Comparison of ENCODE assay signal across 18 mouse cellular contexts in genomic region chr11:59596091-59596490, GRCm38 (mm10). TPM values are rescaled to one million over a fixed set of nuclear protein-coding genes. Genes with fewer than 3 reads are reported as not detected.
DNase-seq lines count a peak whose midpoint lies in the region; ATAC-seq and TF ChIP-seq lines count a peak whose summit lies in the region.
"Had no signal": no experiment of that assay in that cellular context is flagged by ENCODE, and none has a peak within 500 bp of the region (broad histone marks: within the 10 kb centered on the region; RNA-seq: fewer than 3 reads in every experiment).

No protein-coding gene starts in this region.

- H3K9ac ChIP-seq in intestine, postnatal 0 days (ENCODE audit: low read depth, low read length), result no peak overlapping the region
- H3K9ac ChIP-seq in intestine, embryonic 15.5 days, result no peak overlapping the region
- no peak overlapping the region for H3K9ac ChIP-seq in embryonic facial prominence, embryonic 14.5 days (ENCODE audit: low read depth, low read length)
- H3K9ac ChIP-seq: embryonic facial prominence, embryonic 12.5 days; limb, embryonic 12.5 days had no signal

- H3K4me3 ChIP-seq in intestine, postnatal 0 days (ENCODE audit: low read depth, low read length), result no peak overlapping the region
- no peak overlapping the region for H3K4me3 ChIP-seq in intestine, embryonic 15.5 days (replicated peaks)
- no peak overlapping the region for H3K4me3 ChIP-seq in embryonic facial prominence, embryonic 14.5 days (ENCODE audit: low read depth, low read length)
- H3K4me3 ChIP-seq: embryonic facial prominence, embryonic 12.5 days; hindbrain, embryonic 10.5 days; limb, embryonic 12.5 days had no signal

- no peaks in the 10 kb centered on the region for H3K36me3 ChIP-seq in intestine, postnatal 0 days (ENCODE audit: control insufficient read depth, insufficient read depth)
- H3K36me3 ChIP-seq in intestine, embryonic 15.5 days, result no peaks in the 10 kb centered on the region
- H3K36me3 ChIP-seq in embryonic facial prominence, embryonic 14.5 days (ENCODE audit: control insufficient read depth, insufficient read depth, low read length), result no peaks in the 10 kb centered on the region
- H3K36me3 ChIP-seq: embryonic facial prominence, embryonic 12.5 days; hindbrain, embryonic 10.5 days; limb, embryonic 12.5 days had no signal

- DNase-seq in 3T3-L1 (ENCODE audit: low read depth, low spot score) (peak; percentile 36), 416B (ENCODE audit: low read depth) (peak; percentile 53)
- DNase-seq in embryonic facial prominence, embryonic 14.5 days (ENCODE audit: low spot score), result peak; percentile 4
- DNase-seq in cerebellum, adult 9-11 months, result no peak
- DNase-seq: adrenal gland, adult 8-10 months; heart, adult 18-20 months; kidney, adult 8-10 months; lung, postnatal 10 days; thymus, postnatal 25 days had no signal

- 0 out of 2 replicates have a peak, but pooled peaks cover 3% of the 10 kb centered on the region for H3K27me3 ChIP-seq in intestine, postnatal 0 days (replicated peaks; ENCODE audit: control insufficient read depth, insufficient read depth, low read length)
- H3K27me3 ChIP-seq in intestine, embryonic 15.5 days (replicated peaks), result no peaks in the 10 kb centered on the region
- no peaks in the 10 kb centered on the region for H3K27me3 ChIP-seq in embryonic facial prominence, embryonic 14.5 days (replicated peaks; ENCODE audit: control insufficient read depth, insufficient read depth, low read length)
- H3K27me3 ChIP-seq: embryonic facial prominence, embryonic 12.5 days; limb, embryonic 12.5 days had no signal

- 30% methylated on average over 4 of the region's 4 CpGs for WGBS in intestine, postnatal 0 days
- WGBS in intestine, embryonic 15.5 days, result 40% methylated on average over 4 of the region's 4 CpGs
- WGBS in embryonic facial prominence, embryonic 14.5 days, result 51% methylated on average over 4 of the region's 4 CpGs

- TF ChIP-seq CTCF in intestine, postnatal 0 days (IDR thresholded peaks at IDR 0.05; ENCODE audit: low read depth), result peak; percentile 59

- ATAC-seq in intestine, postnatal 0 days, result no peak
- no peak for ATAC-seq in intestine, embryonic 15.5 days
- ATAC-seq in embryonic facial prominence, embryonic 14.5 days (ENCODE audit: low read depth), result no peak
- ATAC-seq in erythroblast, adult 5-6 weeks (replicated peaks; ENCODE audit: low FRiP score, poor library complexity, severe bottlenecking), result no peak
- ATAC-seq: midbrain, embryonic 16.5 days had no signal

- no peak overlapping the region for H3K4me2 ChIP-seq in intestine, postnatal 0 days (replicated peaks; ENCODE audit: low read depth)
- no peak overlapping the region for H3K4me2 ChIP-seq in intestine, embryonic 15.5 days (replicated peaks)
- no peak overlapping the region for H3K4me2 ChIP-seq in embryonic facial prominence, embryonic 14.5 days (ENCODE audit: low read depth, low read length)
- H3K4me2 ChIP-seq: embryonic facial prominence, embryonic 12.5 days; limb, embryonic 12.5 days had no signal

- no peaks in the 10 kb centered on the region for H3K9me3 ChIP-seq in intestine, postnatal 0 days (ENCODE audit: control insufficient read depth)
- H3K9me3 ChIP-seq in intestine, embryonic 15.5 days, result no peaks in the 10 kb centered on the region
- H3K9me3 ChIP-seq in embryonic facial prominence, embryonic 14.5 days (ENCODE audit: control insufficient read depth, low read length), result no peaks in the 10 kb centered on the region
- H3K9me3 ChIP-seq: embryonic facial prominence, embryonic 12.5 days; hindbrain, embryonic 10.5 days; limb, embryonic 12.5 days had no signal

- no peak overlapping the region for H3K27ac ChIP-seq in intestine, postnatal 0 days (ENCODE audit: low read depth, low read length)
- no peak overlapping the region for H3K27ac ChIP-seq in intestine, embryonic 15.5 days
- no peak overlapping the region for H3K27ac ChIP-seq in embryonic facial prominence, embryonic 14.5 days (replicated peaks; ENCODE audit: low read depth, low read length)
- H3K27ac ChIP-seq: embryonic facial prominence, embryonic 12.5 days; hindbrain, embryonic 10.5 days; limb, embryonic 12.5 days had no signal

- no peaks in the 10 kb centered on the region for H3K4me1 ChIP-seq in intestine, postnatal 0 days (replicated peaks; ENCODE audit: control insufficient read depth, insufficient read depth, low read length)
- no peaks in the 10 kb centered on the region for H3K4me1 ChIP-seq in intestine, embryonic 15.5 days (replicated peaks)
- H3K4me1 ChIP-seq in embryonic facial prominence, embryonic 14.5 days (ENCODE audit: control insufficient read depth, insufficient read depth, low read length), result no peaks in the 10 kb centered on the region
- H3K4me1 ChIP-seq: embryonic facial prominence, embryonic 12.5 days; hindbrain, embryonic 10.5 days; limb, embryonic 12.5 days had no signal

RNA-seq across cellular contexts. Expression of gene Olfr223, which starts 3.0 kb away (rescaled TPM):
- not detected in 2 replicates for polyA plus RNA-seq in intestine, postnatal 0 days (2015; fragmentation: Nextera tagmentation; extraction: Ambion mirVana)
- polyA plus RNA-seq in intestine, embryonic 15.5 days (2015; fragmentation: Nextera tagmentation; extraction: Ambion mirVana), result not detected in 2 replicates
- 0.12 TPM in 1 of 2 replicates, not detected in the other for polyA plus RNA-seq in embryonic facial prominence, embryonic 14.5 days (2014; fragmentation: Nextera tagmentation; extraction: Ambion mirVana)
- total RNA-seq in erythroblast, adult 5-6 weeks (2015; ENCODE audit: low replicate concordance), result not detected in 2 replicates
- total RNA-seq in erythroblast, adult 5-6 weeks (2017; ENCODE audit: low replicate concordance), result not detected in 2 replicates
- total RNA-seq: adrenal gland, adult 8-10 months; heart, adult 18-20 months; layer of hippocampus, postnatal 10 days had no signal
- polyA plus RNA-seq: embryonic facial prominence, embryonic 12.5 days; hindbrain, embryonic 10.5 days; limb, embryonic 12.5 days; midbrain, embryonic 16.5 days; neural tube, embryonic 14.5 days had no signal

RNA-seq across cellular contexts. Expression of gene Olfr222, which starts 20.1 kb away (rescaled TPM):
- not detected in 2 replicates for polyA plus RNA-seq in intestine, postnatal 0 days (2015; fragmentation: Nextera tagmentation; extraction: Ambion mirVana)
- not detected in 2 replicates for polyA plus RNA-seq in intestine, embryonic 15.5 days (2015; fragmentation: Nextera tagmentation; extraction: Ambion mirVana)
- 0.11 TPM in 1 of 2 replicates, not detected in the other for polyA plus RNA-seq in embryonic facial prominence, embryonic 14.5 days (2014; fragmentation: Nextera tagmentation; extraction: Ambion mirVana)
- total RNA-seq in erythroblast, adult 5-6 weeks (2015; ENCODE audit: low replicate concordance), result not detected in 2 replicates
- not detected in 2 replicates for total RNA-seq in erythroblast, adult 5-6 weeks (2017; ENCODE audit: low replicate concordance)
- total RNA-seq: adrenal gland, adult 8-10 months; heart, adult 18-20 months; layer of hippocampus, postnatal 10 days had no signal
- polyA plus RNA-seq: hindbrain, embryonic 10.5 days; limb, embryonic 12.5 days; midbrain, embryonic 16.5 days had no signal

RNA-seq across cellular contexts. Expression of gene Nlrp3, which starts 54.7 kb away (rescaled TPM):
- polyA plus RNA-seq in intestine, postnatal 0 days (2015; fragmentation: Nextera tagmentation; extraction: Ambion mirVana), result 0.14 and 0.17 TPM in 2 replicates
- polyA plus RNA-seq in intestine, embryonic 15.5 days (2015; fragmentation: Nextera tagmentation; extraction: Ambion mirVana), result 0.35 and 0.36 TPM in 2 replicates
- 0.29 and 0.45 TPM in 2 replicates for polyA plus RNA-seq in embryonic facial prominence, embryonic 14.5 days (2014; fragmentation: Nextera tagmentation; extraction: Ambion mirVana)
- 5.9 TPM in 1 of 2 replicates, not detected in the other for total RNA-seq in erythroblast, adult 5-6 weeks (2015; ENCODE audit: low replicate concordance)
- total RNA-seq in erythroblast, adult 5-6 weeks (2017; ENCODE audit: low replicate concordance), result 1.3 and 3.0 TPM in 2 replicates
- polyA plus RNA-seq: hindbrain, embryonic 10.5 days; limb, embryonic 12.5 days had no signal
